Mouse (Mus musculus): Measurements from ENCODE around the gene Lsmem1.

DNA sequence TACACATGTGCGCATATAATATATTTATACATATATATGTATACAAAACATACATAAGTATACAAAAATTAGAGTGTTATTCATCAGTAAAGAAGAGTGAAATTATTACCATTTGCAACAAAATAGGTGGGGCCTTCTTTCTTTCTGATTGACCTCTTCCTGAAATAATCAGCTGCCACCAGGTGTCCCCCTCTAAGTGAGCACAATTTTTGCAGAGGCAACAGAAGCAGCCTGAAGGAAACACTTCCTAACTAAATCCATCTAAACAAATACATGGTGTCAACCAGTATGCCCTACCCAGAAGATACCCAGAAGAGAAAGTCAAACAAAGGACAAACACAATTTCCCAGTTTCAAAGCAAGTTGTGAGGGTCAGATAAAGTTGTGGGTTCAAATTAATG, 29.6 kb downstream of the Lsmem1 start:
- TF ChIP-seq POLR2A (IDR thresholded peaks at IDR 0.05; ENCODE audit: borderline replicate concordance, insufficient read depth, low read length) (no peak), CTCF (IDR thresholded peaks at IDR 0.05; ENCODE audit: borderline replicate concordance, insufficient read depth, low read depth, low read length) (no peak)

Data from cerebellum, adult 2 months (tissue).